Mouse (Mus musculus): ENCODE data around the gene Epb41l2.

- TF ChIP-seq POLR2A (IDR thresholded peaks at IDR 0.05; ENCODE audit: extremely low read depth, insufficient read depth, low read length) (no peak), CTCF (IDR thresholded peaks at IDR 0.05; ENCODE audit: low read depth, low read length) (no peak)
These were observed 13.0 kb downstream of the Epb41l2 start for GRCm38 (mm10) chr10:25372510-25373148.
